Mouse (Mus musculus): ENCODE measurements at regions not wholly inside any gene's neighbourhood (a gene's known extent, or its start where the extent isn't known, plus 50 kb on each side); places are given as distances from the start of the nearest gene placed in this dataset.

DNA sequence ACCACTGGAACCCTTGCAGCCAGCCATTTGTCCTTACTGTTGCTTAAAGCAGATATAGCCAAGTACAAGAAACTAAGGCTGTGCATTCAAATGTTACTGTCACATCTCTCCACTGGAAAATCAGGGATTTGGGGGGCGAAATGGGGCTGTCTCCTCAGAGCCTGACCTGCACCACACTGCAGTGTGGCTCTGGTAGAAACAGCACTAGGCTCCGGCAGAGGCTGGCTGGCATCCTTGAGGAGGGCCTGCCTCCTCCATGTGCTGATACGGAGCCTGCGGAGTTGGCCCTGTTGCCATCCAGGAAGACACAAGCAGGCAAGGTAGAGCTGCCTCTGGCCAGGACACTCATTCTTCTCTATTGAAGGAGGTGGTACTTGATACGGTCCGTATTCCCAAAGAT, 50.4 kb upstream of the Zfp637 start:
- TF ChIP-seq CTCF (IDR thresholded peaks at IDR 0.05), result no peak
- no peak for TF ChIP-seq EP300 (IDR thresholded peaks at IDR 0.05)

Measured in lung, postnatal 0 days (tissue).